Mouse (Mus musculus): ENCODE measurements at regions not wholly inside any gene's neighbourhood (a gene's known extent, or its start where the extent isn't known, plus 50 kb on each side); places are given as distances from the start of the nearest gene placed in this dataset.

- no peak for ATAC-seq (replicated peaks in 1 of 2; ENCODE audit: insufficient read depth in 1 of 2, low FRiP score in 2 of 2, low TSS enrichment in 1 of 2, low read depth in 1 of 2, poor library complexity in 2 of 2, severe bottlenecking in 2 of 2)
Observed at GRCm38 (mm10) chr12:50989561-50990325, 340.8 kb upstream of the Prkd1 start.

GRCm38 (mm10) chr12:50981318-50981717 is 332.4 kb upstream of the Prkd1 start:
- ATAC-seq (replicated peaks in 1 of 2; ENCODE audit: insufficient read depth in 1 of 2, low FRiP score in 2 of 2, low TSS enrichment in 1 of 2, low read depth in 1 of 2, poor library complexity in 2 of 2, severe bottlenecking in 2 of 2): no peak

- ATAC-seq (replicated peaks in 1 of 2; ENCODE audit: insufficient read depth in 1 of 2, low FRiP score in 2 of 2, low TSS enrichment in 1 of 2, low read depth in 1 of 2, poor library complexity in 2 of 2, severe bottlenecking in 2 of 2): no peak
Observed at GRCm38 (mm10) chr12:50980800-50981199, 331.9 kb upstream of the Prkd1 start.

- ATAC-seq (replicated peaks in 1 of 2; ENCODE audit: insufficient read depth in 1 of 2, low FRiP score in 2 of 2, low TSS enrichment in 1 of 2, low read depth in 1 of 2, poor library complexity in 2 of 2, severe bottlenecking in 2 of 2): no peak
Observed at GRCm38 (mm10) chr12:50970759-50971122, 321.8 kb upstream of the Prkd1 start.

- no peak for ATAC-seq (replicated peaks in 1 of 2; ENCODE audit: insufficient read depth in 1 of 2, low FRiP score in 2 of 2, low TSS enrichment in 1 of 2, low read depth in 1 of 2, poor library complexity in 2 of 2, severe bottlenecking in 2 of 2)
Observed at GRCm38 (mm10) chr12:50969887-50970758, 321.2 kb upstream of the Prkd1 start.

GRCm38 (mm10) chr12:50969402-50969801 is 320.5 kb upstream of the Prkd1 start:
- ATAC-seq (replicated peaks in 1 of 2; ENCODE audit: insufficient read depth in 1 of 2, low FRiP score in 2 of 2, low TSS enrichment in 1 of 2, low read depth in 1 of 2, poor library complexity in 2 of 2, severe bottlenecking in 2 of 2): no peak

- ATAC-seq (replicated peaks in 1 of 2; ENCODE audit: insufficient read depth in 1 of 2, low FRiP score in 2 of 2, low TSS enrichment in 1 of 2, low read depth in 1 of 2, poor library complexity in 2 of 2, severe bottlenecking in 2 of 2): no peak
Observed at GRCm38 (mm10) chr12:50967168-50967810, 318.4 kb upstream of the Prkd1 start.

- no peak for ATAC-seq (replicated peaks in 1 of 2; ENCODE audit: insufficient read depth in 1 of 2, low FRiP score in 2 of 2, low TSS enrichment in 1 of 2, low read depth in 1 of 2, poor library complexity in 2 of 2, severe bottlenecking in 2 of 2)
Observed at GRCm38 (mm10) chr12:50953971-50954370, 305.1 kb upstream of the Prkd1 start.

GRCm38 (mm10) chr12:50947035-50947434 is 298.1 kb upstream of the Prkd1 start:
- no peak for ATAC-seq (replicated peaks in 1 of 2; ENCODE audit: insufficient read depth in 1 of 2, low FRiP score in 2 of 2, low TSS enrichment in 1 of 2, low read depth in 1 of 2, poor library complexity in 2 of 2, severe bottlenecking in 2 of 2)

- peak; percentile 89 to 94 for ATAC-seq (replicated peaks in 1 of 2; ENCODE audit: insufficient read depth in 1 of 2, low FRiP score in 2 of 2, low TSS enrichment in 1 of 2, low read depth in 1 of 2, poor library complexity in 2 of 2, severe bottlenecking in 2 of 2)
Observed at GRCm38 (mm10) chr12:50943741-50944521, 295.0 kb upstream of the Prkd1 start.

- ATAC-seq (replicated peaks in 1 of 2; ENCODE audit: insufficient read depth in 1 of 2, low FRiP score in 2 of 2, low TSS enrichment in 1 of 2, low read depth in 1 of 2, poor library complexity in 2 of 2, severe bottlenecking in 2 of 2): peak in 1 of 2 experiments; percentile 10; a peak in 1 of 4 replicates
Observed at GRCm38 (mm10) chr12:50943340-50943739, 294.4 kb upstream of the Prkd1 start.

- no peak for ATAC-seq (replicated peaks in 1 of 2; ENCODE audit: insufficient read depth in 1 of 2, low FRiP score in 2 of 2, low TSS enrichment in 1 of 2, low read depth in 1 of 2, poor library complexity in 2 of 2, severe bottlenecking in 2 of 2)
Observed at GRCm38 (mm10) chr12:50935516-50935915, 286.6 kb upstream of the Prkd1 start.

- ATAC-seq (replicated peaks in 1 of 2; ENCODE audit: insufficient read depth in 1 of 2, low FRiP score in 2 of 2, low TSS enrichment in 1 of 2, low read depth in 1 of 2, poor library complexity in 2 of 2, severe bottlenecking in 2 of 2): no peak
Observed at GRCm38 (mm10) chr12:50932496-50932895, 283.6 kb upstream of the Prkd1 start.

GRCm38 (mm10) chr12:50929641-50930040 is 280.7 kb upstream of the Prkd1 start:
- ATAC-seq (replicated peaks in 1 of 2; ENCODE audit: insufficient read depth in 1 of 2, low FRiP score in 2 of 2, low TSS enrichment in 1 of 2, low read depth in 1 of 2, poor library complexity in 2 of 2, severe bottlenecking in 2 of 2): no peak

- ATAC-seq (replicated peaks in 1 of 2; ENCODE audit: insufficient read depth in 1 of 2, low FRiP score in 2 of 2, low TSS enrichment in 1 of 2, low read depth in 1 of 2, poor library complexity in 2 of 2, severe bottlenecking in 2 of 2): no peak
Observed at GRCm38 (mm10) chr12:50926234-50926633, 277.3 kb upstream of the Prkd1 start.

GRCm38 (mm10) chr12:50921739-50922138 is 272.8 kb upstream of the Prkd1 start:
- no peak for ATAC-seq (replicated peaks in 1 of 2; ENCODE audit: insufficient read depth in 1 of 2, low FRiP score in 2 of 2, low TSS enrichment in 1 of 2, low read depth in 1 of 2, poor library complexity in 2 of 2, severe bottlenecking in 2 of 2)

Measured in hematopoietic stem cell, adult 5-6 weeks (primary cell).